Mouse (Mus musculus) liver, postnatal 0 days (tissue): Measurements from ENCODE around the gene Olfr480.

ENCODE experiments used
- CTCF ChIP-seq: sonication (generic); IDR thresholded peaks from 2 replicates; pipeline ENCODE4 v1.5.1; 2016; ENCODE audit warnings: antibody characterized with exemption, low read depth
- EP300 ChIP-seq: IDR thresholded peaks from 2 replicates; pipeline ENCODE4 v1.6.1; 2016; ENCODE audit warnings: antibody characterized with exemption, low read depth, mild to moderate bottlenecking

DNA sequence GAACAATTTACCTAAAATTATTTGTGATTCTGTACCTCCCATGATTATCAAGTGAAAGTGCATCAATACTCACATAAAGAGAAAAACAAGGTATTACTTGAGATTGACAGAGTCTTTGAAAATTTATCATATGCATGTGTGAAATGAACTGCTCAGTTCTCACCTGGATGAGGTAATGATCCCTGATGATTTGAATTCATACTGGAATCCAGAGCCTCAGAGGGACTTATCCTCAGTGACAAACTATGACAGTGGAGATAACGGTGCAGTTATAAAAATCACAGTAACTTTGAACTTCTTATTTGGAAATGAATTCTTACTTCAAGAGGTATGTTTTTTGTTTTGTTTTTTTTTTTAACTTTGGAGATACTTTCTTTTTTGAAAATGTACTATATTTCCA, 33.4 kb upstream of the Olfr480 start, which contains the start of gene Olfr483:
- TF ChIP-seq CTCF (no peak), EP300 (no peak)
